ENCODE assay signal across 22 mouse cellular contexts in genomic region chr5:43982896-43983295, GRCm38 (mm10). TPM values are rescaled to one million over a fixed set of nuclear protein-coding genes. Genes with fewer than 3 reads are reported as not detected.
DNase-seq lines count a peak whose midpoint lies in the region; ATAC-seq and TF ChIP-seq lines count a peak whose summit lies in the region.
"Had no signal": no experiment of that assay in that cellular context is flagged by ENCODE, and none has a peak within 500 bp of the region (broad histone marks: within the 10 kb centered on the region; RNA-seq: fewer than 3 reads in every experiment).

No protein-coding gene starts in this region.

- no peak overlapping the region for H3K4me3 ChIP-seq in cortical plate, adult 2 months (ENCODE audit: insufficient read depth, low read length)
- no peak overlapping the region for H3K4me3 ChIP-seq in heart, embryonic 11.5 days (ENCODE audit: low read depth, low read length)
- H3K4me3 ChIP-seq: forebrain, embryonic 12.5 days; heart, embryonic 15.5 days; limb, embryonic 15.5 days; midbrain, embryonic 13.5 days; neural tube, embryonic 13.5 days had no signal

- H3K27ac ChIP-seq in cortical plate, adult 2 months (ENCODE audit: insufficient read depth, low read length), result peak overlapping the region; percentile 9; the same call in 1 of the 2 replicates
- H3K27ac ChIP-seq in heart, embryonic 11.5 days (ENCODE audit: low read depth, low read length), result no peak overlapping the region
- H3K27ac ChIP-seq: forebrain, embryonic 12.5 days; heart, embryonic 15.5 days; limb, embryonic 15.5 days; midbrain, embryonic 13.5 days; neural tube, embryonic 13.5 days had no signal

- TF ChIP-seq CTCF in cortical plate, adult 2 months (IDR thresholded peaks at IDR 0.05; ENCODE audit: extremely low read depth, insufficient read depth, low read length), result no peak

- DNase-seq in heart, adult 11 months, result peak; percentile 58
- no peak for DNase-seq in heart, postnatal 14 days
- DNase-seq in 3134 (ENCODE audit: extremely low read depth, insufficient read length, low spot score), result peak; percentile 5
- DNase-seq in Muller cell, postnatal 12 days (ENCODE audit: inconsistent ontology term), result peak; percentile 91
- DNase-seq: B cell, adult 2 months; cerebellum, adult 8-10 months; gastrocnemius, postnatal 10 days; heart, adult 18-20 months; kidney, adult 11 months; kidney, postnatal 14 days; thymus, postnatal 36 days had no signal

- no peaks in the 10 kb centered on the region for H3K27me3 ChIP-seq in heart, embryonic 11.5 days (ENCODE audit: control insufficient read depth, insufficient read depth, low read length)
- H3K27me3 ChIP-seq: forebrain, embryonic 12.5 days; heart, embryonic 15.5 days; limb, embryonic 15.5 days; midbrain, embryonic 13.5 days; neural tube, embryonic 13.5 days had no signal

- no peaks in the 10 kb centered on the region for H3K4me1 ChIP-seq in cortical plate, adult 2 months (ENCODE audit: control insufficient read depth, insufficient read depth, low read length)
- H3K4me1 ChIP-seq in heart, embryonic 11.5 days (ENCODE audit: control insufficient read depth, insufficient read depth, low read length), result no peaks in the 10 kb centered on the region
- H3K4me1 ChIP-seq: forebrain, embryonic 12.5 days; heart, embryonic 15.5 days; midbrain, embryonic 13.5 days; neural tube, embryonic 13.5 days had no signal

- no peaks in the 10 kb centered on the region for H3K36me3 ChIP-seq in heart, embryonic 11.5 days (ENCODE audit: control insufficient read depth, insufficient read depth, low read length)
- H3K36me3 ChIP-seq: forebrain, embryonic 12.5 days; heart, embryonic 15.5 days; limb, embryonic 15.5 days; midbrain, embryonic 13.5 days; neural tube, embryonic 13.5 days had no signal

- TF ChIP-seq POLR2A in cortical plate, adult 2 months (IDR thresholded peaks at IDR 0.05; ENCODE audit: extremely low read depth, insufficient read depth, low read length), result no peak

- no peaks in the 10 kb centered on the region for H3K9me3 ChIP-seq in heart, embryonic 11.5 days (replicated peaks; ENCODE audit: control insufficient read depth, low read length)
- H3K9me3 ChIP-seq: forebrain, embryonic 12.5 days; heart, embryonic 15.5 days; limb, embryonic 15.5 days; midbrain, embryonic 13.5 days; neural tube, embryonic 13.5 days had no signal

- no peak overlapping the region for H3K4me2 ChIP-seq in heart, embryonic 11.5 days
- H3K4me2 ChIP-seq: forebrain, embryonic 12.5 days; heart, embryonic 15.5 days; limb, embryonic 15.5 days; midbrain, embryonic 13.5 days; neural tube, embryonic 13.5 days had no signal

- H3K9ac ChIP-seq in heart, embryonic 11.5 days (ENCODE audit: low read depth, low read length), result no peak overlapping the region
- H3K9ac ChIP-seq: forebrain, embryonic 12.5 days; heart, embryonic 15.5 days; limb, embryonic 15.5 days; midbrain, embryonic 13.5 days; neural tube, embryonic 13.5 days had no signal

- intact Hi-C loops in heart, postnatal 14 days (cut with DNase I), result no loop called here

- no peak for ATAC-seq in frontal cortex, adult (ENCODE audit: low TSS enrichment)
- no peak for ATAC-seq in heart, embryonic 11.5 days (replicated peaks; ENCODE audit: insufficient number of reproducible peaks, low FRiP score, low TSS enrichment)
- ATAC-seq: midbrain, embryonic 13.5 days had no signal

- 61% methylated on average over 1 of the region's 1 CpGs for WGBS in heart, embryonic 11.5 days (ENCODE audit: insufficient replicate concordance)

RNA-seq across cellular contexts. Expression of gene Fgfbp1, which starts 1.3 kb away (rescaled TPM):
- total RNA-seq in heart, postnatal 14 days (2021), result under 1 TPM; 0.32 to 0.41 TPM
- 2.9 and 4.3 TPM in 2 replicates for polyA plus RNA-seq in cortical plate, adult 2 months (2012; rRNA removed)
- polyA plus RNA-seq in heart, embryonic 11.5 days (2014; fragmentation: Nextera tagmentation; extraction: Ambion mirVana), result not detected in 2 replicates
- total RNA-seq: adrenal gland, adult 18-20 months; gastrocnemius, postnatal 10 days; hematopoietic stem cell, adult 5-6 weeks; megakaryocyte progenitor cell, adult 5-6 weeks had no signal

Comparison
In these comparisons a context has a peak if more than half of its experiments do, and no peak if none do; other contexts are left out.
1. DNase-seq: peak in heart, adult 11 months (single experiment), 3134 (single experiment) and Muller cell, postnatal 12 days (single experiment); none in heart, postnatal 14 days (0 of 2).